Mouse (Mus musculus): ENCODE results near the gene Thada. TPM values are rescaled to one million over a fixed set of nuclear protein-coding genes. Genes with fewer than 3 reads are reported as not detected.

Gene Thada
- polyA plus RNA-seq, 1 experiment, result 6.8 TPM

GRCm38 (mm10) chr17:84351912-84352789 is 113.9 kb downstream of the Thada start:
- H3K4me3 ChIP-seq (replicated peaks; ENCODE audit: insufficient read depth, low read depth, low read length), result no peak overlapping the region
- WGBS, result 82% methylated on average over 9 of the region's 9 CpGs
- H3K4me1 ChIP-seq (ENCODE audit: control insufficient read depth, insufficient read depth, low read length), result peaks cover 16% of the 10 kb centered on the region
- H3K27me3 ChIP-seq (ENCODE audit: control insufficient read depth, insufficient read depth, low read length), result no peaks in the 10 kb centered on the region
- no peak for TF ChIP-seq CTCF (IDR thresholded peaks at IDR 0.05; ENCODE audit: borderline replicate concordance, insufficient read depth, low read depth, low read length)
- TF ChIP-seq POLR2A (IDR thresholded peaks at IDR 0.05; ENCODE audit: borderline replicate concordance, insufficient read depth, low read length), result no peak
- H3K27ac ChIP-seq (ENCODE audit: insufficient read depth, low read length), result no peak overlapping the region
- no peak for DNase-seq

GRCm38 (mm10) chr17:84351276-84351675 is 114.7 kb downstream of the Thada start:
- 89% methylated on average over 3 of the region's 3 CpGs for WGBS
- no peaks in the 10 kb centered on the region for H3K27me3 ChIP-seq (ENCODE audit: control insufficient read depth, insufficient read depth, low read length)

GRCm38 (mm10) chr17:84348865-84349264 is 117.1 kb downstream of the Thada start:
- Histone ChIP-seq H3K27me3 (ENCODE audit: control insufficient read depth, insufficient read depth, low read length) (no peaks in the 10 kb centered on the region), H3K27ac (ENCODE audit: insufficient read depth, low read length) (no peak overlapping the region), H3K4me1 (ENCODE audit: control insufficient read depth, insufficient read depth, low read length) (peaks cover 8% of the 10 kb centered on the region; the same call in 1 of the 2 replicates), H3K4me3 (replicated peaks; ENCODE audit: insufficient read depth, low read depth, low read length) (no peak overlapping the region)
- DNase-seq, result no peak
- TF ChIP-seq POLR2A (IDR thresholded peaks at IDR 0.05; ENCODE audit: borderline replicate concordance, insufficient read depth, low read length), result no peak
- TF ChIP-seq CTCF (IDR thresholded peaks at IDR 0.05; ENCODE audit: borderline replicate concordance, insufficient read depth, low read depth, low read length), result no peak
- WGBS, result 97% methylated on average over 3 of the region's 3 CpGs

More at GRCm38 (mm10) chr17:84351276-84351675, 114.7 kb downstream of the Thada start:
- no peak for DNase-seq
- TF ChIP-seq POLR2A (IDR thresholded peaks at IDR 0.05; ENCODE audit: borderline replicate concordance, insufficient read depth, low read length) (no peak), CTCF (IDR thresholded peaks at IDR 0.05; ENCODE audit: borderline replicate concordance, insufficient read depth, low read depth, low read length) (no peak)
- Histone ChIP-seq H3K27ac (ENCODE audit: insufficient read depth, low read length) (no peak overlapping the region), H3K4me1 (ENCODE audit: control insufficient read depth, insufficient read depth, low read length) (peaks cover 16% of the 10 kb centered on the region), H3K4me3 (replicated peaks; ENCODE audit: insufficient read depth, low read depth, low read length) (no peak overlapping the region)

GRCm38 (mm10) chr17:84342299-84342817 is 123.6 kb downstream of the Thada start:
- 67% methylated on average over 6 of the region's 6 CpGs for WGBS
- Histone ChIP-seq H3K4me1 (ENCODE audit: control insufficient read depth, insufficient read depth, low read length) (no peaks in the 10 kb centered on the region), H3K27me3 (ENCODE audit: control insufficient read depth, insufficient read depth, low read length) (no peaks in the 10 kb centered on the region), H3K4me3 (replicated peaks; ENCODE audit: insufficient read depth, low read depth, low read length) (no peak overlapping the region), H3K27ac (ENCODE audit: insufficient read depth, low read length) (no peak overlapping the region)
- no peak for DNase-seq
- no peak for TF ChIP-seq POLR2A (IDR thresholded peaks at IDR 0.05; ENCODE audit: borderline replicate concordance, insufficient read depth, low read length)
- no peak for TF ChIP-seq CTCF (IDR thresholded peaks at IDR 0.05; ENCODE audit: borderline replicate concordance, insufficient read depth, low read depth, low read length)

DNA sequence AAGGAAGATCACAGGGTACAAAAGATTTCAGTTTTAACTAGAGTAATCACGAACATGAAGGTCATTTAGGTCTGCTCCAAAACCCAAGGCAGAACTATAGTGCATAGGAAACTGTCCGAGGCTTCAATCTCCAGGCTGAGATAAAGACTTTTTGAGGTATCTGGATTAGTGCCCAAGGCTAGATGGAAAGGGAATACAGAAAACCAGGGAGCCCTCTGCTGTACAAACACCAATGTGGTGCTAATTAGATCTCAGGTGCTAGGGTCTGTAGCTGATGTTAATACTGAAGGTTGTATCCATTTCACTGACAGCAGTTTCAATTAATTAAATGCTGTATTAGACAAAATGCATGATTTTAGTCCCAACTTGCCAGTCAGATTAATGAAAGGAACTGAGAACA is 124.3 kb downstream of the Thada start:
- Histone ChIP-seq H3K27ac (ENCODE audit: insufficient read depth, low read length) (no peak overlapping the region), H3K4me3 (replicated peaks; ENCODE audit: insufficient read depth, low read depth, low read length) (no peak overlapping the region)

DNA sequence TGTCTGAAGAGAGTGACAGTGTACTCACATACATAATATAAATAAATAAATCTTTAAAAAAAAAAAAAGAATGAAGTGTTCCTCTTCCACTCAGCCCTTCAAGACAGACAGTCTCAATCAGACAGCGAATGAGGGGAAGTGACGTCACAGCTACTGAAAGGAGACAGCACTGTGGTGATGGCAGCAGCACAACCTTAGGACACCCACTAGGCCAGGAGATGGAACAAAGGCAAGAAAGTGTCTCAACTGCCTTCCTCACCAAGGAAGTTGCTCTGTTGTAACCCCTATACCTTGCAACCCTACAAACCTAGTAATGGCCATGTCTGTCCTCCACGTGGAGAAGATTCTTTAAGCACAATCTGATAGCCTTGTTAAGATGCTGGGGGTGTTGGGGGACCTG is 125.4 kb downstream of the Thada start:
- no peak overlapping the region for H3K27ac ChIP-seq (ENCODE audit: insufficient read depth, low read length)
- WGBS, result 97% methylated on average over 3 of the region's 3 CpGs
- DNase-seq, result no peak
- H3K27me3 ChIP-seq (ENCODE audit: control insufficient read depth, insufficient read depth, low read length), result no peaks in the 10 kb centered on the region
- H3K4me3 ChIP-seq (replicated peaks; ENCODE audit: insufficient read depth, low read depth, low read length), result no peak overlapping the region
- TF ChIP-seq CTCF (IDR thresholded peaks at IDR 0.05; ENCODE audit: borderline replicate concordance, insufficient read depth, low read depth, low read length) (no peak), POLR2A (IDR thresholded peaks at IDR 0.05; ENCODE audit: borderline replicate concordance, insufficient read depth, low read length) (no peak)
- no peaks in the 10 kb centered on the region for H3K4me1 ChIP-seq (ENCODE audit: control insufficient read depth, insufficient read depth, low read length)

More for the DNA sequence above, 124.3 kb downstream of the Thada start:
- TF ChIP-seq POLR2A (IDR thresholded peaks at IDR 0.05; ENCODE audit: borderline replicate concordance, insufficient read depth, low read length), result no peak
- no peak for TF ChIP-seq CTCF (IDR thresholded peaks at IDR 0.05; ENCODE audit: borderline replicate concordance, insufficient read depth, low read depth, low read length)
- H3K27me3 ChIP-seq (ENCODE audit: control insufficient read depth, insufficient read depth, low read length), result no peaks in the 10 kb centered on the region
- no peaks in the 10 kb centered on the region for H3K4me1 ChIP-seq (ENCODE audit: control insufficient read depth, insufficient read depth, low read length)
- no peak for DNase-seq
- 81% methylated on average over 2 of the region's 2 CpGs for WGBS

- TF ChIP-seq CTCF (IDR thresholded peaks at IDR 0.05; ENCODE audit: borderline replicate concordance, insufficient read depth, low read depth, low read length) (no peak), POLR2A (IDR thresholded peaks at IDR 0.05; ENCODE audit: borderline replicate concordance, insufficient read depth, low read length) (no peak)
- no peak overlapping the region for H3K27ac ChIP-seq (ENCODE audit: insufficient read depth, low read length)
- H3K4me3 ChIP-seq (replicated peaks; ENCODE audit: insufficient read depth, low read depth, low read length), result no peak overlapping the region
- no peak for DNase-seq
- WGBS, result 80% methylated on average over 1 of the region's 1 CpGs
- no peaks in the 10 kb centered on the region for H3K27me3 ChIP-seq (ENCODE audit: control insufficient read depth, insufficient read depth, low read length)
- H3K4me1 ChIP-seq (ENCODE audit: control insufficient read depth, insufficient read depth, low read length), result no peaks in the 10 kb centered on the region
Observed at GRCm38 (mm10) chr17:84335996-84336395, 130.0 kb downstream of the Thada start.

- no peak overlapping the region for H3K27ac ChIP-seq (ENCODE audit: insufficient read depth, low read length)
- H3K4me1 ChIP-seq (ENCODE audit: control insufficient read depth, insufficient read depth, low read length), result no peaks in the 10 kb centered on the region
- WGBS, result 88% methylated on average over 3 of the region's 3 CpGs
- no peak for TF ChIP-seq CTCF (IDR thresholded peaks at IDR 0.05; ENCODE audit: borderline replicate concordance, insufficient read depth, low read depth, low read length)
- TF ChIP-seq POLR2A (IDR thresholded peaks at IDR 0.05; ENCODE audit: borderline replicate concordance, insufficient read depth, low read length), result no peak
- no peak overlapping the region for H3K4me3 ChIP-seq (replicated peaks; ENCODE audit: insufficient read depth, low read depth, low read length)
- no peak for DNase-seq
- H3K27me3 ChIP-seq (ENCODE audit: control insufficient read depth, insufficient read depth, low read length), result no peaks in the 10 kb centered on the region
Observed at GRCm38 (mm10) chr17:84335076-84335475, 130.9 kb downstream of the Thada start.

Measured in cerebellum, adult 2 months (tissue).